In the genomic region with DNA sequence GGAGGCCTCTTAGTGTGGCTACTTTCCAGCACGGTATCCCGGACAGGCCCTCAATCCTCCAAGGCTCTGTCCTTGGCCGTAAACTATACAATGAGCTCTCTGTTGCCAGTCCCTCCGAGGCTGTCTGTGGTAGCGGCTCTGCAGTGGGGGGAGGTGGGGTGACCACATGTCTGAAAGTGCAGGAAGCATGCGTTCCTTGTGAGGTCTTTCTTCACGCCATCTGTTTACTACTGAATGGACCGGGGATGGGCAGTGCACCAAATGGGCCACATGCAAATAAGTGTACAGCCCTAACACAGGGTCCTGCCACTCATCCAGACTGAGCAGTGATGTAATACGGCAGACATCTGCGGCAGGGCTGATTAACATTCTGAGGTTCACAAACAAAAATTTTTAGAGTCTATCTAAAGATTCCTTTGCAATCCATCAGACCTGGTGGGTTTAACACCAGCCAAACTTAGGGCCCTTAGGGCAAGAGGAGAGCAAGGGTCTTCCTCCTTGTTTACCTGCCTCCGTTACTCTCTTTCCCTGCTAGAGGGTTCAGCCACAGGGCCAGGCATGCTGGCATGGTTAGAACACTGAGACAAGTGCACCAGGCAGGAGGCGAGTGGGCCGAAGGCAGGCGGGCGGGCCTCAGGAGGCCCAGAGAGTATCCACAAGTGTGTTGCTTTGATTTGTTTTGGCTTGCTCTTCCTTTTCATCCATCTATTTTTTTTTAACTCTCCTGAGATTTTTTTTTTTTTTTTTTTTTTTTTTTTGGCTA, we compare ENCODE assay signal across 11 mouse cellular contexts. TPM values are rescaled to one million over a fixed set of nuclear protein-coding genes. Genes with fewer than 3 reads are reported as not detected.
DNase-seq lines count a peak whose midpoint lies in the region; ATAC-seq and TF ChIP-seq lines count a peak whose summit lies in the region.
"Had no signal": no experiment of that assay in that cellular context is flagged by ENCODE, and none has a peak within 500 bp of the region (broad histone marks: within the 10 kb centered on the region; RNA-seq: fewer than 3 reads in every experiment).

No protein-coding gene starts in this region.

- peak; percentile 98 for ATAC-seq in forebrain, embryonic 13.5 days
- ATAC-seq in limb, embryonic 15.5 days (ENCODE audit: insufficient number of reproducible peaks, low FRiP score, low TSS enrichment, low read depth), result 0 out of 2 replicates have a peak, but pooled peaks have one; percentile 24

- H3K4me1 ChIP-seq in cerebellum, adult 2 months (ENCODE audit: control insufficient read depth, insufficient read depth, low read length), result peaks cover 48% of the 10 kb centered on the region
- peaks cover 20% of the 10 kb centered on the region for H3K4me1 ChIP-seq in forebrain, embryonic 13.5 days
- H3K4me1 ChIP-seq in limb, embryonic 15.5 days, result no peaks in the 10 kb centered on the region

- H3ac ChIP-seq in C2C12 (ENCODE audit: control insufficient read depth, insufficient read length, low read depth), result no peak overlapping the region

- no peak overlapping the region for H3K27ac ChIP-seq in cerebellum, adult 2 months (ENCODE audit: insufficient read depth, low read length)
- H3K27ac ChIP-seq in forebrain, embryonic 13.5 days, result peak overlapping the region; percentile 88
- no peak overlapping the region for H3K27ac ChIP-seq in limb, embryonic 15.5 days

- no peaks in the 10 kb centered on the region for H3K36me3 ChIP-seq in C2C12 (ENCODE audit: control insufficient read depth, insufficient read depth)
- no peaks in the 10 kb centered on the region for H3K36me3 ChIP-seq in forebrain, embryonic 13.5 days (ENCODE audit: poor library complexity, severe bottlenecking)
- no peaks in the 10 kb centered on the region for H3K36me3 ChIP-seq in limb, embryonic 15.5 days
- H3K36me3 ChIP-seq: G1E had no signal

- TF ChIP-seq CTCF in cerebellum, adult 2 months (IDR thresholded peaks at IDR 0.05; ENCODE audit: borderline replicate concordance, insufficient read depth, low read depth, low read length), result no peak
- no peak for TF ChIP-seq CTCF in C2C12 (IDR thresholded peaks at IDR 0.05; ENCODE audit: control insufficient read depth, insufficient read depth, insufficient read length)

- H3K9ac ChIP-seq in forebrain, embryonic 13.5 days, result no peak overlapping the region
- no peak overlapping the region for H3K9ac ChIP-seq in limb, embryonic 15.5 days

- 40% methylated on average over 15 of the region's 15 CpGs for WGBS in cerebellum, adult 2 months
- 35% methylated on average over 15 of the region's 15 CpGs for WGBS in forebrain, embryonic 13.5 days
- 66% methylated on average over 15 of the region's 15 CpGs for WGBS in limb, embryonic 15.5 days

- no peak overlapping the region for H3K4me2 ChIP-seq in forebrain, embryonic 13.5 days
- no peak overlapping the region for H3K4me2 ChIP-seq in limb, embryonic 15.5 days

- H3K4me3 ChIP-seq in cerebellum, adult 2 months (replicated peaks; ENCODE audit: insufficient read depth, low read depth, low read length), result no peak overlapping the region
- H3K4me3 ChIP-seq in C2C12 (ENCODE audit: insufficient read depth, poor library complexity, severe bottlenecking), result no peak overlapping the region
- no peak overlapping the region for H3K4me3 ChIP-seq in forebrain, embryonic 13.5 days
- no peak overlapping the region for H3K4me3 ChIP-seq in limb, embryonic 15.5 days

- DNase-seq in cerebellum, adult 2 months, result peak; percentile 47 to 55
- no peak for DNase-seq in cerebellum, adult 8-10 months
- no peak for DNase-seq in thymus, postnatal 0 days (ENCODE audit: low spot score)
- DNase-seq in adrenal gland, postnatal 25 days, result no peak
- DNase-seq in left cerebral cortex, adult 18-20 months (ENCODE audit: low spot score in 2 of 2), result no peak
- DNase-seq: heart, adult 18-20 months; kidney, postnatal 36 days had no signal

- H3K9me3 ChIP-seq in forebrain, embryonic 13.5 days (replicated peaks), result no peaks in the 10 kb centered on the region
- H3K9me3 ChIP-seq in limb, embryonic 15.5 days, result no peaks in the 10 kb centered on the region

- no peaks in the 10 kb centered on the region for H3K79me3 ChIP-seq in C2C12 (ENCODE audit: low read depth)

- H3K79me2 ChIP-seq in C2C12 (ENCODE audit: control insufficient read depth, insufficient read depth), result no peaks in the 10 kb centered on the region

- H3K27me3 ChIP-seq in cerebellum, adult 2 months (ENCODE audit: control insufficient read depth, insufficient read depth, low read length), result no peaks in the 10 kb centered on the region
- no peaks in the 10 kb centered on the region for H3K27me3 ChIP-seq in C2C12 (ENCODE audit: control insufficient read depth, insufficient read depth, insufficient read length)
- H3K27me3 ChIP-seq in forebrain, embryonic 13.5 days, result no peaks in the 10 kb centered on the region
- H3K27me3 ChIP-seq in limb, embryonic 15.5 days, result no peaks in the 10 kb centered on the region

- no peak for TF ChIP-seq POLR2A in cerebellum, adult 2 months (IDR thresholded peaks at IDR 0.05; ENCODE audit: borderline replicate concordance, insufficient read depth, low read length)

TF ChIP-seq in C2C12, 6 proteins besides CTCF, POLR2A, EP300 and RAD21:
- TF ChIP-seq MYOD1 (IDR thresholded peaks at IDR 0.05; ENCODE audit: control insufficient read depth, insufficient read length, low read depth) (peak; percentile 67), USF1 (IDR thresholded peaks at IDR 0.05; ENCODE audit: low read depth) (no peak)

RNA-seq across cellular contexts. Expression of gene Cplx2, which starts 25.1 kb away (rescaled TPM):
- 361 and 392 TPM in 2 replicates for polyA plus RNA-seq in cerebellum, adult 2 months (2012; rRNA removed)
- polyA plus RNA-seq in C2C12 (2012; fragmentation: generic; extraction: Trizol), result 9.0 TPM
- 20.0 and 22.8 TPM in 2 replicates for polyA plus RNA-seq in forebrain, embryonic 13.5 days (2015; fragmentation: Nextera tagmentation; extraction: Ambion mirVana)
- 3.9 and 4.1 TPM in 2 replicates for polyA plus RNA-seq in limb, embryonic 15.5 days (2015; fragmentation: Nextera tagmentation; extraction: Ambion mirVana)
- 0.49 and 0.50 TPM in 2 replicates for polyA plus RNA-seq in thymus, postnatal 0 days (2015; fragmentation: Nextera tagmentation; extraction: Ambion mirVana)
- total RNA-seq in adrenal gland, postnatal 25 days (2021), result 19.7 and 28.1 TPM in 2 replicates
- 100 to 1,000 TPM; 791 to 833 TPM for total RNA-seq in left cerebral cortex, adult 18-20 months (2021)
- total RNA-seq: G1E had no signal
- polyA plus RNA-seq: G1E had no signal

Comparison
In these comparisons a context has a peak if more than half of its experiments do, and no peak if none do; other contexts are left out.
1. DNase-seq: peak in cerebellum, adult 2 months (2 of 2); none in cerebellum, adult 8-10 months (single experiment), thymus, postnatal 0 days (single experiment), adrenal gland, postnatal 25 days (single experiment) and left cerebral cortex, adult 18-20 months (0 of 2).
2. RNA of gene Cplx2, which starts 25.1 kb away (polyA plus RNA-seq): 361 to 392 TPM in cerebellum, adult 2 months; 20.0 to 22.8 TPM in forebrain, embryonic 13.5 days, 9.0 TPM in C2C12 (single experiment), 3.9 to 4.1 TPM in limb, embryonic 15.5 days and 0.49 to 0.50 TPM in thymus, postnatal 0 days; every median in the first group is over 10 times any median in the second.